Mouse (Mus musculus): Measurements from ENCODE around the gene Igf2r. TPM values are rescaled to one million over a fixed set of nuclear protein-coding genes. Genes with fewer than 3 reads are reported as not detected.
"Not testable (repeated sequence)": the region's sequence is repeated elsewhere in the genome, so short reads cannot be mapped to it uniquely, and the experiment has no call there.

The Igf2r gene
- total and polyA plus RNA-seq, 2 experiments from 2014 or later, result 4.6 to 36.0 TPM

- Histone ChIP-seq H3K4me1 (ENCODE audit: insufficient read depth) (no peaks in the 10 kb centered on the region), H3K9ac (no peak overlapping the region), H3K4me2 (ENCODE audit: low read depth) (no peak overlapping the region), H3K27me3 (ENCODE audit: insufficient read depth, low read length) (no peaks in the 10 kb centered on the region), H3K27ac (ENCODE audit: low read depth, low read length) (no peak overlapping the region), H3K9me3 (ENCODE audit: low read length) (no peaks in the 10 kb centered on the region), H3K4me3 (ENCODE audit: low read depth, low read length) (no peak overlapping the region), H3K36me3 (ENCODE audit: insufficient read depth) (peaks cover 63% of the 10 kb centered on the region)
- WGBS, result 71% methylated on average over 4 of the region's 4 CpGs
- no peak for TF ChIP-seq CTCF (IDR thresholded peaks at IDR 0.05; ENCODE audit: low read depth)
- ATAC-seq, result no peak
- DNase-seq, result no peak
These were observed 85.1 kb downstream of the Igf2r start for GRCm38 (mm10) chr17:12684412-12684811.

- ATAC-seq (no peak), DNase-seq (no peak)
- no peaks in the 10 kb centered on the region for H3K27me3 ChIP-seq (ENCODE audit: insufficient read depth, low read length)
- H3K4me3 ChIP-seq (ENCODE audit: low read depth, low read length), result no peak overlapping the region
- H3K27ac ChIP-seq (ENCODE audit: low read depth, low read length), result no peak overlapping the region
- no peak overlapping the region for H3K9ac ChIP-seq
- peaks cover 55% of the 10 kb centered on the region for H3K36me3 ChIP-seq (ENCODE audit: insufficient read depth)
- WGBS, result 95% methylated on average over 13 of the region's 13 CpGs
- H3K4me2 ChIP-seq (ENCODE audit: low read depth), result no peak overlapping the region
- no peak for TF ChIP-seq CTCF (IDR thresholded peaks at IDR 0.05; ENCODE audit: low read depth)
- H3K4me1 ChIP-seq (ENCODE audit: insufficient read depth), result no peaks in the 10 kb centered on the region
- H3K9me3 ChIP-seq (ENCODE audit: low read length), result no peaks in the 10 kb centered on the region
These were observed 85.9 kb downstream of the Igf2r start for GRCm38 (mm10) chr17:12683582-12683981.

DNA sequence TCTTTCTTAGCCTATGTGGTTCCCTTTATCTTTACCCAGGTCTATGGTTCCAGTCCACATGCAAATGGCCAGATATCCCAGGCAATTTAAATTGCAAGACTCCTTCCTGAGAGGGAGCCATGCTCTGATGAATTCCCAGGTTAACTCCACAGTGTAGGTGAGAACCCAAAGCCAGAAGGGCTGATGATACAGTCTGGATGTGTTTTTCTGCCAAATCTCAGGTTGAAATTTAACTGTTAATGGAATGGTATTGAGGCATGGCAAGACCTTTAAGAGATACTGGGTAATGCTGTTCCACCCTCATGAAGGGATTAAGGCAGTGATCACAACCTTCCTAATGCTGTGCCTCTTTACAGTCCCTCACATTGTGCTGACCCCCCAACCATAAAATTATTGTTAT, 91.2 kb downstream of the Igf2r start:
- Histone ChIP-seq H3K9me3 (ENCODE audit: low read length) (no peaks in the 10 kb centered on the region), H3K4me2 (ENCODE audit: low read depth) (no peak overlapping the region), H3K4me1 (ENCODE audit: insufficient read depth) (no peaks in the 10 kb centered on the region), H3K27ac (ENCODE audit: low read depth, low read length) (no peak overlapping the region), H3K4me3 (ENCODE audit: low read depth, low read length) (no peak overlapping the region), H3K27me3 (ENCODE audit: insufficient read depth, low read length) (no peaks in the 10 kb centered on the region), H3K36me3 (ENCODE audit: insufficient read depth) (peaks cover 2% of the 10 kb centered on the region), H3K9ac (no peak overlapping the region)
- ATAC-seq (no peak), DNase-seq (no peak)
- no peak for TF ChIP-seq CTCF (IDR thresholded peaks at IDR 0.05; ENCODE audit: low read depth)

DNA sequence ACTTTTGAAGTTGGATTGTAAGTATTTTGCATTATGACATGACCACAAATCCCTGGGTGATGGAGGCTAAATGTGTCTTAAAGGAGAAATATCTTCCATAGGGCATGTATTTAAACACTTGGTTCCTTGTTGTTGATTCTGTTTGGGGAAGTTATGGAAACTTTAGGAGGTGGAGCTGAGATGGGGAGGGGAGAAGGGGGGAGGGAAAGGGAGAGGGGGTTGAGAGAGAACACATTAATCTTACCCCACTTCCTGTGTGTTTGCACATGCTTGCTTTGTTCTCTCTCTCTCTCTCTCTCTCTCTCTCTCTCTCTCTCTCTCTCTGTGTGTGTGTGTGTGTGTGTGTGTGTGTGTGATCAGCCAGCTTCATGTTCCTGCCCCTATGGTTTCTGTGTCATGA, 92.3 kb downstream of the Igf2r start:
- no peak overlapping the region for H3K9ac ChIP-seq
- H3K4me1 ChIP-seq (ENCODE audit: insufficient read depth), result no peaks in the 10 kb centered on the region
- H3K4me3 ChIP-seq (ENCODE audit: low read depth, low read length), result no peak overlapping the region
- ATAC-seq (no peak), DNase-seq (no peak)
- no peak overlapping the region for H3K27ac ChIP-seq (ENCODE audit: low read depth, low read length)
- H3K4me2 ChIP-seq (ENCODE audit: low read depth), result no peak overlapping the region
- no peaks in the 10 kb centered on the region for H3K27me3 ChIP-seq (ENCODE audit: insufficient read depth, low read length)
- no peaks in the 10 kb centered on the region for H3K36me3 ChIP-seq (ENCODE audit: insufficient read depth)
- no peaks in the 10 kb centered on the region for H3K9me3 ChIP-seq (ENCODE audit: low read length)
- TF ChIP-seq CTCF (IDR thresholded peaks at IDR 0.05; ENCODE audit: low read depth), result no peak

GRCm38 (mm10) chr17:12675646-12676045, 93.8 kb downstream of the Igf2r start, which contains the start of gene Slc22a1:
Gene Slc22a1, minus strand, starts transcription at chr17:12675829.
- H3K27ac ChIP-seq (ENCODE audit: low read depth, low read length), result no peak within 1 kb of the TSS
- no peak for TF ChIP-seq CTCF (IDR thresholded peaks at IDR 0.05; ENCODE audit: low read depth)
- 75% methylated on average over 7 of the region's 7 CpGs for WGBS
- no peaks in the 10 kb centered on the region for H3K4me1 ChIP-seq (ENCODE audit: insufficient read depth)
- no peak within 1 kb of the TSS for H3K4me3 ChIP-seq (ENCODE audit: low read depth, low read length)
- no peaks in the 10 kb centered on the region for H3K27me3 ChIP-seq (ENCODE audit: insufficient read depth, low read length)
- DNase-seq (no peak), ATAC-seq (no peak)
- H3K36me3 ChIP-seq (ENCODE audit: insufficient read depth), result no peaks in the 10 kb centered on the region
- H3K9ac ChIP-seq, result no peak within 1 kb of the TSS
- no peak within 1 kb of the TSS for H3K4me2 ChIP-seq (ENCODE audit: low read depth)
- H3K9me3 ChIP-seq (ENCODE audit: low read length), result no peaks in the 10 kb centered on the region

DNA sequence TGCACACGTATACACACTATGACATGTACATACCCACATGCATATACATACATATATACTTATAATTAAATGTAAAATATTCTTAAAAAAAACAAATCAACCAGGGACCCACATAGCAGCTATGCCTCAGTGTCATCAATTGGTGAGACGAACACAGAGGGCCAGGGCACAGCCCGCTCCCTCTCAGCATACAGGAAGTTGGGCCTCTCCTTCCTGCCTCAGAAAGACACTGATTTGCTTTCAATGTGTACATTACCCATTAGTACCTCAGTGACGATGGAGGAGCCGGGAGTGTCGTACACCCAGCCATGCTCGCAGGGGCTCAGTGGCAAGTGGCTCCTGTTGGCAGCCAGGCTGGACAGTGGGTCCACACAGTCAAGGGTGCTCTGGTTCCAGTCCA, 94.5 kb downstream of the Igf2r start:
- H3K9ac ChIP-seq; DNase-seq; H3K9me3 ChIP-seq (ENCODE audit: low read length); H3K36me3 ChIP-seq (ENCODE audit: insufficient read depth); H3K4me1 ChIP-seq (ENCODE audit: insufficient read depth); H3K27me3 ChIP-seq (ENCODE audit: insufficient read depth, low read length); H3K4me3 ChIP-seq (ENCODE audit: low read depth, low read length); ATAC-seq; H3K27ac ChIP-seq (ENCODE audit: low read depth, low read length); H3K4me2 ChIP-seq (ENCODE audit: low read depth): not testable (repeated sequence)
- 91% methylated on average over 7 of the region's 7 CpGs for WGBS

GRCm38 (mm10) chr17:12673871-12674270, 95.6 kb downstream of the Igf2r start:
- no peak overlapping the region for H3K27ac ChIP-seq (ENCODE audit: low read depth, low read length)
- H3K4me3 ChIP-seq (ENCODE audit: low read depth, low read length), result no peak overlapping the region

DNA sequence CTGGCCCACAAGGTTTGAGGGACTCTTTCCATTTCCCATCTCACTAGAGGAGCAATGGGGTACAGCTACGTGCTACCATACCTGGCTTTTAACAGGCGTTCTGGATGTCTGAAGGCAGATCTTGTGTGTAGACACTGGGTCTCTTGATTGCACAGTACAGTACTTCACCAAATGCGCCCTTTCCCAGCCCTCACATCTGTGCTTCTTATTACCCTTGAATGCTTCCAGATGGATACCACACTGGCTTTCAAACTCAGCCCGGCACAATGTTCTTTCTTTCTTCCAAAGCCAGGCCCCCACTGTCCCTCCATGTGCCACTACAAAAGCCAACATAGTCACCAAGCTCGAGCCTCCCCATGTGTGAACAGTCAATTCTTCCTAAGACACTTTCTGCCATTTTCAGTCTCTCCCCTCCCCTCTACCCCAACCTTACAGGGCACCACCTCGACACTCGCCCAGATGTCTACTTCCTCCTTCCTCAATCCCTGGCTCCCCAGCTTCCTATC, 97.1 kb downstream of the Igf2r start:
- DNase-seq (no peak), ATAC-seq (no peak)
- Histone ChIP-seq H3K36me3 (ENCODE audit: insufficient read depth) (no peaks in the 10 kb centered on the region), H3K4me2 (ENCODE audit: low read depth) (no peak overlapping the region), H3K4me1 (ENCODE audit: insufficient read depth) (no peaks in the 10 kb centered on the region), H3K27me3 (ENCODE audit: insufficient read depth, low read length) (no peaks in the 10 kb centered on the region), H3K27ac (ENCODE audit: low read depth, low read length) (no peak overlapping the region), H3K4me3 (ENCODE audit: low read depth, low read length) (no peak overlapping the region), H3K9me3 (ENCODE audit: low read length) (no peaks in the 10 kb centered on the region), H3K9ac (no peak overlapping the region)
- 79% methylated on average over 7 of the region's 7 CpGs for WGBS
- TF ChIP-seq CTCF (IDR thresholded peaks at IDR 0.05; ENCODE audit: low read depth), result no peak

More at GRCm38 (mm10) chr17:12673871-12674270, 95.6 kb downstream of the Igf2r start:
- no peaks in the 10 kb centered on the region for H3K4me1 ChIP-seq (ENCODE audit: insufficient read depth)
- TF ChIP-seq CTCF (IDR thresholded peaks at IDR 0.05; ENCODE audit: low read depth), result no peak
- H3K9me3 ChIP-seq (ENCODE audit: low read length), result no peaks in the 10 kb centered on the region
- 62% methylated on average over 3 of the region's 3 CpGs for WGBS
- H3K4me2 ChIP-seq (ENCODE audit: low read depth), result no peak overlapping the region
- no peaks in the 10 kb centered on the region for H3K36me3 ChIP-seq (ENCODE audit: insufficient read depth)
- no peak for DNase-seq
- ATAC-seq, result no peak
- no peaks in the 10 kb centered on the region for H3K27me3 ChIP-seq (ENCODE audit: insufficient read depth, low read length)
- no peak overlapping the region for H3K9ac ChIP-seq

All from forebrain, postnatal 0 days (tissue).